Comparison of ENCODE assay signal across 15 mouse cellular contexts in genomic region chr13:99414352-99414742, GRCm38 (mm10).
DNase-seq lines count a peak whose midpoint lies in the region; ATAC-seq and TF ChIP-seq lines count a peak whose summit lies in the region.
"Had no signal": no experiment of that assay in that cellular context is flagged by ENCODE, and none has a peak within 500 bp of the region (broad histone marks: within the 10 kb centered on the region; RNA-seq: fewer than 3 reads in every experiment).

No protein-coding gene starts in this region.

- DNase-seq in hindbrain, embryonic 10.5 days (ENCODE audit: low spot score): peak; percentile 28
- DNase-seq in ES-E14 (ENCODE audit: low read depth, low spot score): no peak
- DNase-seq in left cerebral cortex, adult 8-10 months (ENCODE audit: low spot score in 2 of 2): no peak
- DNase-seq: adrenal gland, postnatal 14 days; cerebellum, postnatal 36 days; gastrocnemius, adult 2 months; kidney, adult 2 months; layer of hippocampus, adult 9-11 months; thymus, postnatal 14 days had no signal

- H3K27ac ChIP-seq in hindbrain, embryonic 10.5 days: peak overlapping the region; percentile 79
- H3K27ac ChIP-seq in hindbrain, embryonic 16.5 days (ENCODE audit: low read depth, low read length): no peak overlapping the region
- peak overlapping the region; percentile 67 for H3K27ac ChIP-seq in ES-E14 (ENCODE audit: insufficient read depth, low read depth, low read length, poor library complexity, severe bottlenecking)
- peak overlapping the region; percentile 61 for H3K27ac ChIP-seq in embryonic facial prominence, embryonic 12.5 days
- peak overlapping the region; percentile 87 for H3K27ac ChIP-seq in limb, embryonic 12.5 days

- H3K9ac ChIP-seq in hindbrain, embryonic 16.5 days (ENCODE audit: low read depth, low read length): no peak overlapping the region
- no peak overlapping the region for H3K9ac ChIP-seq in ES-E14 (ENCODE audit: insufficient read depth, low read depth, low read length, poor library complexity, severe bottlenecking)
- H3K9ac ChIP-seq in embryonic facial prominence, embryonic 12.5 days: no peak overlapping the region
- H3K9ac ChIP-seq in limb, embryonic 12.5 days (replicated peaks): 0 out of 2 replicates have a peak overlapping the region, but pooled peaks have one; percentile 42

- no peak overlapping the region for H3K4me3 ChIP-seq in hindbrain, embryonic 10.5 days
- no peak overlapping the region for H3K4me3 ChIP-seq in hindbrain, embryonic 16.5 days (ENCODE audit: low read length)
- 0 out of 4 replicates have a peak overlapping the region, but pooled peaks of 1 of the 2 experiments have one; percentile 13 for H3K4me3 ChIP-seq in ES-E14 (ENCODE audit: insufficient read depth in 1 of 2, low read depth in 1 of 2, low read length in 2 of 2, poor library complexity in 1 of 2, severe bottlenecking in 1 of 2)
- H3K4me3 ChIP-seq in embryonic facial prominence, embryonic 12.5 days: no peak overlapping the region
- H3K4me3 ChIP-seq in limb, embryonic 12.5 days (replicated peaks): no peak overlapping the region
- H3K4me3 ChIP-seq: erythroblast, embryonic 14.5 days; gastrocnemius, adult 2 months had no signal

- in situ Hi-C loops in ES-E14 (cut with MboI; ENCODE audit: low sequenced_read_pairs in 2 of 2, unreplicated experiment in 2 of 2): no loop called here

- no peak for ATAC-seq in hindbrain, embryonic 16.5 days
- peak; percentile 58; the same call in 1 of the 2 replicates for ATAC-seq in embryonic facial prominence, embryonic 12.5 days (ENCODE audit: insufficient number of reproducible peaks, insufficient read depth, low FRiP score, low TSS enrichment)
- peak; percentile 72 for ATAC-seq in limb, embryonic 12.5 days (ENCODE audit: insufficient number of reproducible peaks, insufficient read depth, low FRiP score, low TSS enrichment, low read depth)
- ATAC-seq in megakaryocyte, adult 5-6 weeks (ENCODE audit: poor library complexity, severe bottlenecking): no peak
- ATAC-seq: lung, postnatal 0 days had no signal

- H3K4me1 ChIP-seq in hindbrain, embryonic 10.5 days (replicated peaks): peaks cover 38% of the 10 kb centered on the region
- H3K4me1 ChIP-seq in hindbrain, embryonic 16.5 days (ENCODE audit: control insufficient read depth, insufficient read depth, low read depth, low read length): peaks cover 13% of the 10 kb centered on the region; the same call in 1 of the 2 replicates
- peaks cover 11 to 35% of the 10 kb centered on the region in 2 experiments for H3K4me1 ChIP-seq in ES-E14 (ENCODE audit: control insufficient read depth in 2 of 2, insufficient read depth in 2 of 2, low read length in 2 of 2, poor library complexity in 1 of 2)
- H3K4me1 ChIP-seq in embryonic facial prominence, embryonic 12.5 days: peaks cover 31% of the 10 kb centered on the region
- H3K4me1 ChIP-seq in limb, embryonic 12.5 days (replicated peaks): peaks cover 44% of the 10 kb centered on the region

- WGBS in hindbrain, embryonic 10.5 days: 51% methylated on average over 10 of the region's 10 CpGs
- 43% methylated on average over 10 of the region's 10 CpGs for WGBS in hindbrain, embryonic 16.5 days
- WGBS in embryonic facial prominence, embryonic 12.5 days: 34% methylated on average over 10 of the region's 10 CpGs
- 11% methylated on average over 10 of the region's 10 CpGs for WGBS in limb, embryonic 12.5 days

- peaks cover 71% of the 10 kb centered on the region for H3K36me3 ChIP-seq in hindbrain, embryonic 10.5 days
- H3K36me3 ChIP-seq in hindbrain, embryonic 16.5 days (ENCODE audit: control insufficient read depth, insufficient read depth, low read length): no peaks in the 10 kb centered on the region
- H3K36me3 ChIP-seq in ES-E14 (ENCODE audit: control insufficient read depth, insufficient read depth, low read length, poor library complexity, severe bottlenecking): peaks cover 33% of the 10 kb centered on the region
- peaks cover 38% of the 10 kb centered on the region for H3K36me3 ChIP-seq in embryonic facial prominence, embryonic 12.5 days
- H3K36me3 ChIP-seq in limb, embryonic 12.5 days: peaks cover 58% of the 10 kb centered on the region

- no peaks in the 10 kb centered on the region for H3K27me3 ChIP-seq in hindbrain, embryonic 10.5 days (ENCODE audit: insufficient read depth, poor library complexity, severe bottlenecking)
- H3K27me3 ChIP-seq in hindbrain, embryonic 16.5 days (replicated peaks; ENCODE audit: control insufficient read depth, insufficient read depth, low read length): no peaks in the 10 kb centered on the region
- H3K27me3 ChIP-seq in embryonic facial prominence, embryonic 12.5 days: no peaks in the 10 kb centered on the region
- no peaks in the 10 kb centered on the region; the same call in 1 of the 2 replicates for H3K27me3 ChIP-seq in limb, embryonic 12.5 days

- H3K9me3 ChIP-seq in hindbrain, embryonic 10.5 days: no peaks in the 10 kb centered on the region
- H3K9me3 ChIP-seq in hindbrain, embryonic 16.5 days (ENCODE audit: control insufficient read depth, low read length): no peaks in the 10 kb centered on the region
- no peaks in the 10 kb centered on the region for H3K9me3 ChIP-seq in ES-E14 (ENCODE audit: control insufficient read depth, insufficient read depth, low read depth, low read length)
- H3K9me3 ChIP-seq in embryonic facial prominence, embryonic 12.5 days: no peaks in the 10 kb centered on the region
- H3K9me3 ChIP-seq in limb, embryonic 12.5 days: no peaks in the 10 kb centered on the region

- H3K4me2 ChIP-seq in hindbrain, embryonic 16.5 days (ENCODE audit: low read length): no peak overlapping the region
- H3K4me2 ChIP-seq in embryonic facial prominence, embryonic 12.5 days (replicated peaks): no peak overlapping the region
- H3K4me2 ChIP-seq in limb, embryonic 12.5 days: peak overlapping the region; percentile 36

TF ChIP-seq in ES-E14, 5 proteins besides CTCF, POLR2A, EP300 and RAD21:
- no peak for TF ChIP-seq ZNF384 (IDR thresholded peaks at IDR 0.05; ENCODE audit: low read depth, low read length)

Comparison
In these comparisons a context has a peak if more than half of its experiments do, and no peak if none do; other contexts are left out.
1. ATAC-seq: peak in embryonic facial prominence, embryonic 12.5 days (single experiment) and limb, embryonic 12.5 days (single experiment); none in hindbrain, embryonic 16.5 days (single experiment) and megakaryocyte, adult 5-6 weeks (single experiment).